Mouse (Mus musculus): ENCODE measurements around the gene Igfbp7.

GRCm38 (mm10) chr5:77364443-77365038, 43.3 kb downstream of the Igfbp7 start:
- no peak for TF ChIP-seq CTCF (IDR thresholded peaks at IDR 0.05; ENCODE audit: borderline replicate concordance, insufficient read depth, low read length)
- TF ChIP-seq POLR2A (IDR thresholded peaks at IDR 0.05; ENCODE audit: low read depth, low read length): no peak
